Mouse (Mus musculus): ENCODE results near the gene Tap1. TPM values are rescaled to one million over a fixed set of nuclear protein-coding genes. Genes with fewer than 3 reads are reported as not detected.
A peak's percentile ranks its signal among the peaks of the same experiment; 100 is the strongest.
"Not testable (repeated sequence)": the region's sequence is repeated elsewhere in the genome, so short reads cannot be mapped to it uniquely, and the experiment has no call there.

The Tap1 gene
- polyA plus RNA-seq, 1 experiment from 2014 or later = 3.5 TPM

GRCm38 (mm10) chr17:34207456-34207855, 20.1 kb downstream of the Tap1 start:
- 68% methylated on average over 3 of the region's 3 CpGs for WGBS

GRCm38 (mm10) chr17:34207866-34208265, 20.5 kb downstream of the Tap1 start:
- H3K4me3 ChIP-seq (replicated peaks) = no peak overlapping the region
- ATAC-seq (ENCODE audit: low FRiP score) = no peak
- 97% methylated on average over 9 of the region's 9 CpGs for WGBS
- no peak overlapping the region for H3K27ac ChIP-seq (replicated peaks)
- H3K4me1 ChIP-seq = peaks cover 16% of the 10 kb centered on the region
- H3K9me3 ChIP-seq (replicated peaks) = no peaks in the 10 kb centered on the region
- no peak overlapping the region for H3K4me2 ChIP-seq
- H3K27me3 ChIP-seq (replicated peaks) = peaks cover 69% of the 10 kb centered on the region
- H3K9ac ChIP-seq (replicated peaks) = no peak overlapping the region
- no peaks in the 10 kb centered on the region for H3K36me3 ChIP-seq

More at GRCm38 (mm10) chr17:34207456-34207855, 20.1 kb downstream of the Tap1 start:
- Histone ChIP-seq H3K36me3 (no peaks in the 10 kb centered on the region), H3K9me3 (replicated peaks) (no peaks in the 10 kb centered on the region), H3K27me3 (replicated peaks) (peaks cover 66% of the 10 kb centered on the region), H3K4me3 (replicated peaks) (no peak overlapping the region), H3K9ac (replicated peaks) (no peak overlapping the region), H3K4me1 (peaks cover 16% of the 10 kb centered on the region), H3K4me2 (no peak overlapping the region), H3K27ac (replicated peaks) (no peak overlapping the region)
- ATAC-seq (ENCODE audit: low FRiP score) = no peak

- no peaks in the 10 kb centered on the region for H3K36me3 ChIP-seq
- H3K9me3 ChIP-seq (replicated peaks) = no peaks in the 10 kb centered on the region
- H3K4me2 ChIP-seq = no peak overlapping the region
- 25% methylated on average over 10 of the region's 10 CpGs for WGBS
- peaks cover 66% of the 10 kb centered on the region for H3K27me3 ChIP-seq (replicated peaks)
- ATAC-seq (ENCODE audit: low FRiP score) = no peak
- H3K9ac ChIP-seq (replicated peaks) = no peak overlapping the region
- no peak overlapping the region for H3K4me3 ChIP-seq (replicated peaks)
- H3K27ac ChIP-seq (replicated peaks) = no peak overlapping the region
- peaks cover 16% of the 10 kb centered on the region for H3K4me1 ChIP-seq
Measured at GRCm38 (mm10) chr17:34208421-34208820, 21.1 kb downstream of the Tap1 start.

DNA sequence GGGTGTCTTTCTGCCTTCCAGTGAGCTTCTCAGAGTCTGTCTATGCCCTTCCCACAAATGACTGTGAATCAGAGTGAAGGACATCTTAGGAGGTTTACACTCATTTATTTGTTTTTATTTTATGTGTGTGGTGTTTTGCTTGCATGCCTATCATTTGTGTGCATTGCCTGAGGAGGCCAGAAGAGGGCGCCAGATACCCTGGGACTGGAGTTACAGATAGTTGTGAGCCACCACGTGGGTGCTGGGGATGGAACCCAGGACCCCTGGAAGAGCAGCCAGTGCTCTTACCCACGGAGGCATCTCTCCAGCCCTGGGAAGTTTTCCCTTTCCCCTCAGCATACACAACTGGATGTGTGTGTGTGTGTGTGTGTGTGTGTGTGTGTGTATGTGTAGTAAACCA, 22.3 kb downstream of the Tap1 start:
- Histone ChIP-seq H3K27ac (replicated peaks) (no peak overlapping the region), H3K9ac (replicated peaks) (no peak overlapping the region), H3K9me3 (replicated peaks) (no peaks in the 10 kb centered on the region), H3K36me3 (no peaks in the 10 kb centered on the region), H3K4me2 (no peak overlapping the region), H3K4me3 (replicated peaks) (no peak overlapping the region), H3K27me3 (replicated peaks) (peaks cover 72% of the 10 kb centered on the region), H3K4me1 (peaks cover 13% of the 10 kb centered on the region)
- ATAC-seq (ENCODE audit: low FRiP score) = no peak
- 55% methylated on average over 3 of the region's 3 CpGs for WGBS

DNA sequence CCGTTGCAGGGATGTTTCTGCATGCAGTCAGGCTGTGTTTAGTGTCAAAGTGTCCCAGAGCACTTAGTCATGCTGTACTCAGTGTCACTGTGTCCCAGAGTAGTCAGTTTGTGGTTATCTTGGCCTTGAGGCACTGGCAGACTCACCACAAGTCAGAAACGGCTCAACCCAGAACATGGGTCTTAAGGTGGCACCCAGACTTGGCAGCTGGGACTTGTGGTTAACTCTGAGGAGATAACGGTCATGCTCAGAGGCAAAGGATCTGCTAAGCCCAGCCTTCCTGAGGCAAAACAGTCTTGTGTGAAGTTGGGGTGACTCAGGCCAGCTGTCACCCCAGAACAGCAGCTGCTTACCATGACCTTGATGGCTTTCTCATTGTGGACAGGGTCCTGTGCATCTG, 23.2 kb downstream of the Tap1 start:
- 86% methylated on average over 3 of the region's 3 CpGs for WGBS
- Histone ChIP-seq H3K4me3 (replicated peaks) (no peak overlapping the region), H3K4me2 (no peak overlapping the region), H3K9ac (replicated peaks) (no peak overlapping the region), H3K9me3 (replicated peaks) (no peaks in the 10 kb centered on the region), H3K27ac (replicated peaks) (no peak overlapping the region), H3K4me1 (peaks cover 4% of the 10 kb centered on the region; the same call in 1 of the 2 replicates), H3K27me3 (replicated peaks) (peaks cover 69% of the 10 kb centered on the region), H3K36me3 (no peaks in the 10 kb centered on the region)
- no peak for ATAC-seq (ENCODE audit: low FRiP score)

GRCm38 (mm10) chr17:34211746-34212365, 24.5 kb downstream of the Tap1 start:
- WGBS = 23% methylated on average over 23 of the region's 23 CpGs
- H3K4me1 ChIP-seq = peaks cover 4% of the 10 kb centered on the region; the same call in 1 of the 2 replicates
- H3K9me3 ChIP-seq (replicated peaks) = no peaks in the 10 kb centered on the region
- no peak overlapping the region for H3K4me3 ChIP-seq (replicated peaks)
- no peak overlapping the region for H3K9ac ChIP-seq (replicated peaks)
- no peak overlapping the region for H3K27ac ChIP-seq (replicated peaks)
- peaks cover 59% of the 10 kb centered on the region for H3K27me3 ChIP-seq (replicated peaks)
- no peak for ATAC-seq (ENCODE audit: low FRiP score)
- no peaks in the 10 kb centered on the region for H3K36me3 ChIP-seq
- peak overlapping the region; percentile 19; the same call in 1 of the 2 replicates for H3K4me2 ChIP-seq

GRCm38 (mm10) chr17:34213936-34214335, 26.6 kb downstream of the Tap1 start:
- peak overlapping the region; percentile 38 for H3K4me2 ChIP-seq
- peaks cover 4% of the 10 kb centered on the region; the same call in 1 of the 2 replicates for H3K4me1 ChIP-seq
- H3K9ac ChIP-seq (replicated peaks) = no peak overlapping the region
- no peak for ATAC-seq (ENCODE audit: low FRiP score)
- no peaks in the 10 kb centered on the region for H3K36me3 ChIP-seq
- H3K27me3 ChIP-seq (replicated peaks) = peaks cover 46% of the 10 kb centered on the region
- WGBS = 49% methylated on average over 21 of the region's 21 CpGs
- peak overlapping the region; percentile 16; the same call in 1 of the 2 replicates for H3K4me3 ChIP-seq (replicated peaks)
- H3K27ac ChIP-seq (replicated peaks) = no peak overlapping the region
- H3K9me3 ChIP-seq (replicated peaks) = no peaks in the 10 kb centered on the region

DNA sequence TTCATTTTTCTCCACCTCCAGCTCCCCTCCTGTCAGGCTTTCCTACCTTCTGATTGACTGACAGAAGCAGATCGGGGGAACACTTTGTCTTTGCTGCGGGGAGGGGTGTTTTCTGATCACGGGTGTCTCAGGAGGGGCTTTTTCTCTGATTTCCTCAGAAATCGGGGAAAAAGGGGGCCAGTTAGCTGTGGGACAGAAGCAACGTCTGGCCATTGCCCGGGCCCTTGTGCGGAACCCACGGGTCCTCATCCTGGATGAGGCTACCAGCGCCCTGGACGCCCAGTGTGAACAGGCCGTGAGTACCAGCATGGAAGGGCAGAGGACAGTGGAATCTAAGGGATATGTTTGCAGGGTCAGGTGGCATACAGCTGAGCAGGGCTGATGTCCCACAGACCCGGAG, 27.8 kb downstream of the Tap1 start:
- no peak overlapping the region for H3K27ac ChIP-seq (replicated peaks)
- ATAC-seq (ENCODE audit: low FRiP score) = no peak
- peaks cover 43% of the 10 kb centered on the region for H3K27me3 ChIP-seq (replicated peaks)

GRCm38 (mm10) chr17:34217216-34217928, 30.0 kb downstream of the Tap1 start:
- H3K27me3 ChIP-seq (replicated peaks) = peaks cover 24% of the 10 kb centered on the region

More for the DNA sequence above, 27.8 kb downstream of the Tap1 start:
- Histone ChIP-seq H3K4me3 (replicated peaks) (no peak overlapping the region), H3K36me3 (no peaks in the 10 kb centered on the region), H3K4me2 (no peak overlapping the region), H3K9ac (replicated peaks) (no peak overlapping the region), H3K4me1 (peaks cover 4% of the 10 kb centered on the region; the same call in 1 of the 2 replicates), H3K9me3 (replicated peaks) (no peaks in the 10 kb centered on the region)
- 87% methylated on average over 12 of the region's 12 CpGs for WGBS

GRCm38 (mm10) chr17:34217986-34218385, 30.6 kb downstream of the Tap1 start:
- Histone ChIP-seq H3K36me3 (no peaks in the 10 kb centered on the region), H3K9me3 (replicated peaks) (no peaks in the 10 kb centered on the region), H3K9ac (replicated peaks) (no peak overlapping the region), H3K4me1 (no peaks in the 10 kb centered on the region; the same call in 1 of the 2 replicates), H3K4me3 (replicated peaks) (no peak overlapping the region), H3K27me3 (replicated peaks) (peaks cover 18% of the 10 kb centered on the region), H3K4me2 (no peak overlapping the region), H3K27ac (replicated peaks) (no peak overlapping the region)
- 92% methylated on average over 5 of the region's 5 CpGs for WGBS
- no peak for ATAC-seq (ENCODE audit: low FRiP score)

More at GRCm38 (mm10) chr17:34217216-34217928, 30.0 kb downstream of the Tap1 start:
- ATAC-seq (ENCODE audit: low FRiP score) = no peak
- no peaks in the 10 kb centered on the region for H3K36me3 ChIP-seq
- H3K4me1 ChIP-seq = no peaks in the 10 kb centered on the region; the same call in 1 of the 2 replicates
- no peak overlapping the region for H3K27ac ChIP-seq (replicated peaks)
- no peak overlapping the region for H3K4me2 ChIP-seq
- 89% methylated on average over 8 of the region's 8 CpGs for WGBS
- no peaks in the 10 kb centered on the region for H3K9me3 ChIP-seq (replicated peaks)
- H3K4me3 ChIP-seq (replicated peaks) = no peak overlapping the region
- H3K9ac ChIP-seq (replicated peaks) = no peak overlapping the region

DNA sequence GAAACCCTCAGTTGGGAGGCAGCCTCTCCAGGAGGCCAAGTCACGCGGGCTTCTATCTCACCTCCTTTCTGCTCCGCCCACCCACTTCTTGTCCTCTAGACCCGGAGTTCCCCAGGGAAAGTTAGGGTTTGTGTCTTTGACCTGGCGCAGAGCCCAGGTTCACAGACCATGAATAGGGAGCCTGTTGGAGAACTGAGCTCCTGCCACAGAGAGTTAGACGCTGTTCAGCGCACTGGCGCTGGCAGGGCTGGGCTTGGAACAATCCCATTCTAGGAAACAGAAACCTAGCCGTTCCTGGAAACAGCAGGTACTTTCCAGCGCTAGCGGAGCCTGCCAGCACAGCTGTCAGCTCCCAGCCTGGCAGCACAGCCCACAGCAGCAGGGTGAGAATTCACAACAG, 31.3 kb downstream of the Tap1 start:
- no peaks in the 10 kb centered on the region for H3K36me3 ChIP-seq

GRCm38 (mm10) chr17:34219096-34219495, 31.7 kb downstream of the Tap1 start:
- not testable (repeated sequence) for H3K4me2 ChIP-seq; ATAC-seq (ENCODE audit: low FRiP score); H3K4me3 ChIP-seq (replicated peaks); H3K4me1 ChIP-seq; H3K9ac ChIP-seq (replicated peaks); H3K36me3 ChIP-seq; H3K9me3 ChIP-seq (replicated peaks); H3K27ac ChIP-seq (replicated peaks)
- H3K27me3 ChIP-seq (replicated peaks) = peaks cover 10% of the 10 kb centered on the region
- WGBS = 90% methylated on average over 7 of the region's 11 CpGs

More for the DNA sequence above, 31.3 kb downstream of the Tap1 start:
- 78% methylated on average over 11 of the region's 11 CpGs for WGBS
- no peak overlapping the region for H3K4me3 ChIP-seq (replicated peaks)
- no peaks in the 10 kb centered on the region; the same call in 1 of the 2 replicates for H3K4me1 ChIP-seq
- no peak overlapping the region for H3K9ac ChIP-seq (replicated peaks)
- H3K27me3 ChIP-seq (replicated peaks) = peaks cover 14% of the 10 kb centered on the region
- H3K4me2 ChIP-seq = no peak overlapping the region
- no peak for ATAC-seq (ENCODE audit: low FRiP score)
- H3K27ac ChIP-seq (replicated peaks) = no peak overlapping the region
- no peaks in the 10 kb centered on the region for H3K9me3 ChIP-seq (replicated peaks)

Data from neural tube, embryonic 15.5 days (tissue).